Comparison of ENCODE assay signal across 8 mouse cellular contexts in genomic region chr4:99829094-99830073, GRCm38 (mm10). TPM values are rescaled to one million over a fixed set of nuclear protein-coding genes. Genes with fewer than 3 reads are reported as not detected.
DNase-seq lines count a peak whose midpoint lies in the region; ATAC-seq lines count a peak whose summit lies in the region.

TSS of gene Efcab7 (plus strand) at chr4:99829198.

- under 1% methylated on average over 48 of the region's 48 CpGs for WGBS in hindbrain, embryonic 11.5 days

- no peaks in the 10 kb centered on the region for H3K36me3 ChIP-seq in hindbrain, embryonic 11.5 days (ENCODE audit: control insufficient read depth, insufficient read depth, low read length)

- H3K27me3 ChIP-seq in hindbrain, embryonic 11.5 days (ENCODE audit: control insufficient read depth, insufficient read depth, low read length): no peaks in the 10 kb centered on the region

- peak within 1 kb of the TSS; percentile 49 for H3K4me2 ChIP-seq in hindbrain, embryonic 11.5 days (replicated peaks; ENCODE audit: low read depth, low read length)

- H3K4me3 ChIP-seq in hindbrain, embryonic 11.5 days (ENCODE audit: low read depth, low read length): peak within 1 kb of the TSS; percentile 77

- peak; percentile 90 for ATAC-seq in hindbrain, embryonic 11.5 days (ENCODE audit: low FRiP score)

- H3K27ac ChIP-seq in hindbrain, embryonic 11.5 days (ENCODE audit: low read depth, low read length): peak within 1 kb of the TSS; percentile 82

- no peaks in the 10 kb centered on the region for H3K9me3 ChIP-seq in hindbrain, embryonic 11.5 days (ENCODE audit: control insufficient read depth, low read length)

- peak within 1 kb of the TSS; percentile 94 for H3K9ac ChIP-seq in hindbrain, embryonic 11.5 days (ENCODE audit: low read depth, low read length)

- no peaks in the 10 kb centered on the region for H3K4me1 ChIP-seq in hindbrain, embryonic 11.5 days (replicated peaks; ENCODE audit: control insufficient read depth, insufficient read depth, low read length)

- DNase-seq in Muller cell, postnatal 12 days (ENCODE audit: inconsistent ontology term): peak; percentile 88
- DNase-seq in cerebellum, adult 9-11 months: peak; percentile 86
- DNase-seq in frontal cortex, adult 2 months (ENCODE audit: extremely low spot score in 1 of 2, low spot score in 1 of 2): peak; percentile 71 to 91
- peak; percentile 88 for DNase-seq in hindbrain, embryonic 11.5 days (ENCODE audit: low spot score)
- DNase-seq in layer of hippocampus, postnatal 10 days (ENCODE audit: low spot score in 2 of 2): peak; percentile 87 to 89
- peak; percentile 89 for DNase-seq in lung, postnatal 10 days
- DNase-seq in ovary, postnatal 36 days (ENCODE audit: low spot score): peak; percentile 81
- DNase-seq in thymus, postnatal 25 days: peak; percentile 86

RNA-seq across cellular contexts. Expression of gene Efcab7, which starts in this region (rescaled TPM):
- 5.4 and 7.8 TPM in 2 replicates for polyA plus RNA-seq in frontal cortex, adult 2 months (2012; rRNA removed)
- 29.1 and 32.0 TPM in 2 replicates for polyA plus RNA-seq in hindbrain, embryonic 11.5 days (2014; fragmentation: Nextera tagmentation; extraction: Ambion mirVana)
- total RNA-seq in layer of hippocampus, postnatal 10 days (2021): 1 to 10 TPM; 6.1 to 7.5 TPM

Comparison
In these comparisons a context has a peak if more than half of its experiments do, and no peak if none do; other contexts are left out.
1. Peak in every context shown above with its lines: DNase-seq, ATAC-seq, H3K4me3 ChIP-seq and H3K27ac ChIP-seq.